Mouse (Mus musculus) thymus, postnatal 36 days (tissue): ENCODE measurements around the gene Dnaja1.
A peak's percentile ranks its signal among the peaks of the same experiment; 100 is the strongest.

Source experiments
- DNase-seq, 2 experiments: peaks; one replicate each; pipeline ENCODE4 v3.0.0; 2022; ENCODE audit warnings: mixed read lengths in 2 of 2

Gene Dnaja1

GRCm38 (mm10) chr4:40722011-40722666 lies at the start of gene Dnaja1:
Gene Dnaja1, plus strand, starts transcription at chr4:40722150.
- DNase-seq: peak; percentile 97 to 98

- no peak for DNase-seq
Measured at GRCm38 (mm10) chr4:40673526-40673925, 48.4 kb upstream of the Dnaja1 start.

GRCm38 (mm10) chr4:40676338-40676737 lies 45.6 kb upstream of the Dnaja1 start:
- DNase-seq: no peak

DNA sequence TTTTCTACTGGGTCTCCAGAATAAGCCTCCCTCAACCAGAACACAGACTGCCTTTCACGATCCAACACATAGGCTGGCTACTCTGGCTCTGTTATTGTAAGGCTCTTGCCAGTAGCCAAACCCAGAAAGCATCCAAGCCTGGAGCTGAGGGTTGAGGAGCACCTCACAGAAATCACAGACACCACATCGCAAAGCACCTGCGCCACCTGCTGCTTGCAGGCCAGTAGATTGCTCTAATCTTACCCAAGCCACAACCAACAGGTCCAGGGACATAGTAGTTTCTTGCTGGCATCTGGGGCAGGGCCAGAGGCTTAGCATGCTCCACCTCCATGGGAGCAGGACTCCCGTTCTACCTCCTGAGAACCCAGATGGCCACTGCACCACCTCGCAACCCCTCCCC lies 44.8 kb upstream of the Dnaja1 start:
- DNase-seq: no peak

GRCm38 (mm10) chr4:40680250-40680860 lies 41.6 kb upstream of the Dnaja1 start:
- DNase-seq: peak; percentile 31 to 42

DNA sequence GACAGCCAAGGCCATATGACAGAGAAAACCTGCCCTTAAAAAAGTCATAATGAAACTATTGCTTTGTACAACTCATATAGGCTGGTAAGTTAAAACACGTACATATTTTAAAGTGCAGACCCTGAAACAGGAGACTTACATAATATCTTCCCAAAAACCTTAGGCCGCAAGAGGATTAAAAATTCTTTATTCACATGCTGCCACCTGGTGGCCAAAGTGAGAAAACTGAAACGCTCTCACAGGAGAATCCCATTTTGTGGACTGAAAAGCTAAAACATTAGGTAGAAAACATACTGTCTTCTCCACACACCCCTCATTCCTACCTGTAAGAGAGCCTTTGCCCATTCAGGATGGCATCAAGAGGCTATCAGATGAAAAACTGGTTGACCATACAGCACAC lies 40.0 kb upstream of the Dnaja1 start:
- DNase-seq: peak in 1 of 2 experiments; percentile 28

- no peak for DNase-seq
Measured at GRCm38 (mm10) chr4:40682359-40682758, 39.6 kb upstream of the Dnaja1 start.

DNA sequence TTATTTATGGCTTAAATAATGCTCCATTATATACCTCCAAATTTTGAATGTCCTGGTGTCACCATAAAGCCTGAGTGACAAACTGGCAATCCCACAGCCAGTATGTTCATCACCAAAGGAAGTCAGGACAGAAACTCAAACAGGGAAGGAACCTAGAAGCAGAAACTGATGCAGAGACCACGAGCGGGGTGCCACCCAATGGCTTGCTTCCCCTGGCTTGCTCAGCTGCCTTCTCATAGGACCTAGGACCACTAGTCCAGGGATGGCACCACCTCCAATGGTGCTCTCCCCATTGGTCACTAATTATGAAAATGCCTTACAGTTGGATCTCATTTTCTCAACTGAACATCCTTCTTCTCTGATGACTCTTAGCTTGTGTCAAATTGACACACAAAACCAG lies 38.6 kb upstream of the Dnaja1 start:
- no peak for DNase-seq

GRCm38 (mm10) chr4:40691100-40691499 lies 30.9 kb upstream of the Dnaja1 start:
- DNase-seq: no peak

GRCm38 (mm10) chr4:40697059-40697458 lies 24.9 kb upstream of the Dnaja1 start:
- DNase-seq: no peak

DNA sequence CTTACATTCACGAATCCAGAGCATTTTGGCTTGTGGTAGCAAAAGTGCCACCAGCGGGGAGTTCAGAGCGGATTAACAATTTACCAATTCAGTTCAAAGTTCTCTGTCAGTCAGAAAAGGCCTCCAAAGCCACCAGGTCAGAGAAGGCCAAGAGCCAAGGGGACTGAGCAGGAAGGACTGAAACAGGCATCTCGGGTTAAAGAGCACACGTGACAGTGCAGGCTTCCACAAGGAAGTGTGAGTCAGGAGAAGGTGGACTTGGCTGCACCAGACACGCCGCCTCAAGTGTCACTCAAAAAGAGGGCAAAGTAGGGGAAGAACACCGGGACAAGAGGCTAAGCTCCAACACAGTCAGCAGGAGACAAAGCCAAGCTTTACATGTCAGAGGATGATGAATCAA lies 21.7 kb upstream of the Dnaja1 start:
- DNase-seq: no peak

DNA sequence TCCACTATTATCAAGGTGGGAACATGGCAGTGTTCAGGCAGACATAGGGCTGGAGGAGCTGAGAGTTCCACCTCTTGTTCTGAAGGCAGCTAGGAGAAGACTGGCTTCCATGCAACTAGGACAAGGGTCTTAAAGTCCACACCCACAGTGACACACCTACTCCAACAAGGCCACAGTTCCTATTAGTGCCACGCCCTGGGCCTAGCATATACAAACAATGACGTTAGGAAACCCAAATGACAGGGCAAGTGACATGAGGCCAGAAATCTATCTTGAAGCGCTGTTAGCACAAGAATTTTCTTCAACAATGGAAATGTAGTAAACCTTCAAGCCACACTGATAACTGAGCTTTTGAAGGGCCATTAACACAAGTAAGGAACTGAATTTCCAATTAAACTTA lies 20.2 kb upstream of the Dnaja1 start:
- no peak for DNase-seq

GRCm38 (mm10) chr4:40702797-40703709 lies 18.9 kb upstream of the Dnaja1 start, which contains the start of gene Aptx:
Gene Aptx, minus strand, starts transcription at chr4:40703194.
- peak; percentile 93 to 95 for DNase-seq

DNA sequence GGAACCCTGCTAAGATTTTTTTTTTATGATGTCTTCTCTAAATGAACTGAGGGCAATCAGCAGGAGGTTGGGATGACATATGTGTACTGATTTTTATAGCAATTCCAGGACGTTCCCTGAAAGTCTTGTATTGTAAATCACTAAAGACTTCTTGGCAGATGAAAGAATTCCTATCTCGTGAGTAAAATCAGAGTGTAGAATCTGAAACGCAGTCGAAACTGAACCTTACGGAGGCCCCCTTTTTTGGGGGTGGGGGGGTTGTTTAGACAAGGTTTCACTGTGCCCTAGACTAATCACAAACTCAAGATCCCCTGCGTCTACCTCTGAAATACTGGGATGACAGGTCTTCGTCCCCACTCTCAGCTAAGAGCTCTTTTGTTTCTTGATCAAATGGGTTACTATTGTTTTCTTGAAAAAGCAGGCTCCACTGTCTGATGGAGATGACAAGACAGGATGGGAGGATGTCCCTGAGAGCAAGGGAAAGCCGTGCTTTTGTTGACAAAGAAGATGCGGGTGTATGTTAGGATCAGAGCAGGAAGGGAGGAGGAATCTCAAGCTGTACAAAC lies 18.2 kb upstream of the Dnaja1 start:
- DNase-seq: no peak

DNA sequence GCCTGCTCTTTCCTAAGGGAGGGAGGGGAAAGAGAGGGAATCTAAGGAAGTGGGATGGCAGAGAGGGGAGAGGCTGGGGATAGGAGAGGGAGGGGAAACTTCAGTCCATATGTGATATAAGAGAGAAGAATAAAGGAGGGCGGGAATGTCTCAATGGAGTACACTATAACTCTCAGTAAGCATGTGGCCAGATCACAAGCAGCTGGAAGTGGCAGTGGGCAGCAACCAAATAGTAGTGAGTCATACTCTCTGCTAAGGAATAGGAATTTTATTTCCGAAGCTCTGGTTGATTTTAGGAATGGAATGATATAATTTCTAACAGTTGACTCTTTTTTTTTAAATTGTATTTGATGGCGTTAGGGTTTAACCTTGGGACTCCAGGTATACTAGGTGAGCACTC lies 4.8 kb upstream of the Dnaja1 start:
- DNase-seq: no peak

DNA sequence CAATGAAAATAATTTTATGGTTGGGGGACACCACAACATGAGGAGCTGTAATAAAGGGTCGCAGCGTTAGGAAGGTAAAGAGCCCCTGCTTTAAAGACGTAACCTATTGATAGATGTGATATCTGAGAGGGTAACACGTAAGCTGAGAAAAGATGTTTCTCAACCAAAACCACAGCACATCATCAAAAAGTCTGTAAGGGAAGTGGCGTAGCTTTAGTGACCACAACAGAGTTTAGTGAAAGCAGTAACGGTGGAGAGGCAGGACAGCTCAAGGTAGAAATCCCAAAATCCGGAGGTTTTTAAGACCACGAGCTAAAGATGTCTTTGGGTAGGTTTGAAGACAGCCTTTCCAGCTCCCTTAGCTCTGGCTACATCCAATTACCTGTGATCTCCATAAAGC lies 1.0 kb upstream of the Dnaja1 start:
- DNase-seq: peak in 1 of 2 experiments; percentile 23

DNA sequence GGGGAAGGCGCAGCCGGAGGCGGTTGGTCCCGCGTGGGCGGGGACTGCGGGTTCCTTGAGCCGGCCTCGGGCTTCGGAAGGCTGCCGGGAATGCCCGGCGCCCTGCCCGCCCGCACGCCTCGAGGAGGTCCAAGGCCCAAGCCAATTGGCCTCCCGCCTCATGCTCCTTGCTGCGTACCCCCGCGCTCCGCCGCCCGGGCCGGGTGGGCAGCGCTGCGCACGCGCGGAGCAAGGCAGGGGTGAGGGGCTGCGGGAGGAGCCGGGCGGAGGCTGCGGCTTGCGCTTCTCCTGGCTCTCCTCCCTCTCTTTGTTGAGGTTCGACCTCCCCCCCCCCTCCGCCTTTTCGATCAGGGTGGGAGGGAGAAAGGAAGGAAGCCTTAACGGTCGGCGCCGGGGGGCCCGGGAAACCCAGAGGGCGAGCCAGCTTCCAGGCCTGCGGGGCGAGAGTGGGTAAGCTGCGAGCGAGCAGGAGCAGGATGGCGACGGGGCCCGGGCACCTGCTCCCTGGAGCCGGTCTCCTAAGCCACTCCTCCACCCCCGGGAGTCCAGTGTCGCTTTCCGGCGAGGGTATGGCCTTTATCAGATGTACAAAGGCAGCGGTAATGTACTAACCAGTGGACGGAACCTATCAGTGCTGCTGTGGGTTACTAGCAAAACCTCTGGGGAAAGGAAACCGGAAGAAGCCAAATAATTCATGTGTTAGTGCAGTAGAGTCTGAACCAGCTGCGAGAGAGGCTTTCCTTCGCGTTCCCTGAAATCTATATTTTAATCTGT lies 924 bp downstream of the Dnaja1 start:
- DNase-seq: peak; percentile 83 to 88

- no peak for DNase-seq
Measured at GRCm38 (mm10) chr4:40725141-40725540, 3.2 kb downstream of the Dnaja1 start.

DNA sequence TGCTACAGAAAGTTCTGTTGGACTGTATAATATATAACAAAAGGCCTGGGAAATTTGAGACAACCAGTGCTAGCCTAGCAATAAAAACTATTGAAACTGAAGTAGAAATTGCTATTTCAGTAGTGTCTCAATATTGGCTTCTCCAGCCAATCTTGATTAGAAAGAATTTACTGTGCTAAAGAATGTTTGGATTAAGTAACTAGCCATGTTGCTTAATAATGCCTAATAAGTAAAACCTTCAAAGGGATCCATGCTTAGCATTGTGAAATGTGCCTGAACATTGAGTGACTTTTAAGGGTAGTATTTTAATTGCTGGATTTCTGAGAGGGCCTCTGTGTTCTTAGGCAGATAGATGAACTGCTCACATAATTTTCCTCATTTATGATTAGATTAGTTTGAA lies 3.6 kb downstream of the Dnaja1 start:
- DNase-seq: no peak

- DNase-seq: no peak
Measured at GRCm38 (mm10) chr4:40727247-40727646, 5.3 kb downstream of the Dnaja1 start.

DNA sequence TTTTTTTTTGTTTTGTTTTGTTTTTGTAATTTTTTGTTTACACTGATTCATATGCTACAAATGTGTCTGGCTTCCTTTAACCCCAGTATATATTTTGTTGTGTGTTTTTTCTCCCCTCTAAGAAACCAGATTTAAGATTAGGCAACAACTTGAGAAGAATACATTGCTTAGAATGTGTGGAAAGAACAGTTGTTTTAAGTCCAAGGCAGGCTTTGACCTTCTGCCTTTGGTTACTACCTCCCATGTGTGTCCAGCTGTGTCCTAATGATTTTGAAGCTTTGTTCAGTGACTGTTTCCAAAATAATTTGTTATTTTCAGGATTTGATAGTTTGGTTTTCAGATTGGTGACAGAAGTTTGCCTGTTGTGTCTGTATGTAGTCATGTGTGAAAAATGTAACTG lies 9.3 kb downstream of the Dnaja1 start:
- no peak for DNase-seq

- no peak for DNase-seq
Measured at GRCm38 (mm10) chr4:40735351-40735750, 13.4 kb downstream of the Dnaja1 start.
